Mouse (Mus musculus) kidney, embryonic 14.5 days (tissue): ENCODE measurements around the gene Naa40. TPM values are rescaled to one million over a fixed set of nuclear protein-coding genes. Genes with fewer than 3 reads are reported as not detected.

ENCODE experiments used
- ATAC-seq: fragments of 200-750 bp; cut with Nextera tagmentation; 2 replicates; pipeline ENCODE4 v1.8.0; 2017; ENCODE audit warnings: moderate number of reproducible peaks, mild to moderate bottlenecking, moderate TSS enrichment, moderate library complexity; ENCODE audit not compliant: low FRiP score, low TSS enrichment
- H3K27ac ChIP-seq: fragments of 300-500 bp; sonication (generic); 2 replicates; pipeline ENCODE4 v1.5.1; 2014; ENCODE audit warnings: low read depth, mild to moderate bottlenecking, low read length, moderate library complexity, mixed read lengths
- H3K27me3 ChIP-seq: fragments of 300-500 bp; sonication (generic); 2 replicates; pipeline ENCODE4 v1.6.1; 2014; ENCODE audit warnings: mild to moderate bottlenecking, low read length; ENCODE audit not compliant: control insufficient read depth, insufficient read depth
- H3K36me3 ChIP-seq: fragments of 300-500 bp; sonication (generic); 2 replicates; pipeline ENCODE4 v1.6.1; 2014; ENCODE audit warnings: low read length, mixed read lengths; ENCODE audit not compliant: control insufficient read depth, insufficient read depth
- H3K4me1 ChIP-seq: fragments of 300-500 bp; sonication (generic); 2 replicates; pipeline ENCODE4 v1.6.1; 2014; ENCODE audit warnings: low read length, mixed read lengths; ENCODE audit not compliant: control insufficient read depth, insufficient read depth
- H3K4me2 ChIP-seq: fragments of 300-500 bp; sonication (generic); replicated peaks from 2 replicates; pipeline ENCODE4 v1.6.1; 2014; ENCODE audit warnings: low read depth, mild to moderate bottlenecking, low read length
- H3K4me3 ChIP-seq: fragments of 300-500 bp; sonication (generic); 2 replicates; pipeline ENCODE4 v1.5.1; 2014; ENCODE audit warnings: mild to moderate bottlenecking, low read length
- H3K9ac ChIP-seq: fragments of 300-500 bp; sonication (generic); 2 replicates; pipeline ENCODE4 v1.6.1; 2014; ENCODE audit warnings: low read depth, mild to moderate bottlenecking, low read length, moderate library complexity
- H3K9me3 ChIP-seq: fragments of 300-500 bp; sonication (generic); 2 replicates; pipeline ENCODE4 v1.6.1; 2016; ENCODE audit warnings: low read length; ENCODE audit not compliant: control insufficient read depth
- WGBS: fragments of 180-500 bp; shearing (Covaris S2); extraction: QIAGEN DNeasy Blood & Tissue Kit; methylation state at CpG from one replicate; pipeline ENCODE4 v1.1.7; 2014; 5-methylcytosine and 5-hydroxymethylcytosine counted together
- polyA plus RNA-seq: library from polyadenylated mRNA; unstranded; fragments of >200 nt; fragmentation: Nextera tagmentation; extraction: Ambion mirVana; gene quantifications from 2 replicates; pipeline ENCODE4 v1.2.1, GENCODE M21; 2014

Gene Naa40
- polyA plus RNA-seq, 1 experiment from 2014 or later, result 90.7 TPM

GRCm38 (mm10) chr19:7225096-7225690 lies 15.8 kb downstream of the Naa40 start:
- Histone ChIP-seq H3K9ac (no peak overlapping the region), H3K27ac (no peak overlapping the region), H3K9me3 (no peaks in the 10 kb centered on the region), H3K27me3 (no peaks in the 10 kb centered on the region), H3K4me2 (no peak overlapping the region), H3K4me1 (no peaks in the 10 kb centered on the region), H3K36me3 (peaks cover 41% of the 10 kb centered on the region), H3K4me3 (no peak overlapping the region)
- WGBS, result 74% methylated on average over 9 of the region's 9 CpGs
- ATAC-seq, result no peak

GRCm38 (mm10) chr19:7224253-7224652 lies 16.7 kb downstream of the Naa40 start:
- no peak overlapping the region for H3K4me3 ChIP-seq
- H3K4me2 ChIP-seq, result no peak overlapping the region
- H3K9me3 ChIP-seq, result no peaks in the 10 kb centered on the region
- ATAC-seq, result no peak
- no peak overlapping the region for H3K9ac ChIP-seq
- peaks cover 32% of the 10 kb centered on the region for H3K36me3 ChIP-seq
- 87% methylated on average over 3 of the region's 3 CpGs for WGBS
- H3K4me1 ChIP-seq, result no peaks in the 10 kb centered on the region
- H3K27ac ChIP-seq, result no peak overlapping the region
- no peaks in the 10 kb centered on the region for H3K27me3 ChIP-seq

- H3K4me2 ChIP-seq, result no peak overlapping the region
- H3K27ac ChIP-seq, result no peak overlapping the region
- no peaks in the 10 kb centered on the region for H3K27me3 ChIP-seq
- no peak overlapping the region for H3K9ac ChIP-seq
- H3K9me3 ChIP-seq, result no peaks in the 10 kb centered on the region
- H3K36me3 ChIP-seq, result peaks cover 27% of the 10 kb centered on the region
- H3K4me1 ChIP-seq, result no peaks in the 10 kb centered on the region
- no peak overlapping the region for H3K4me3 ChIP-seq
- no peak for ATAC-seq
Observed at GRCm38 (mm10) chr19:7223488-7223887, 17.5 kb downstream of the Naa40 start.

GRCm38 (mm10) chr19:7222196-7222595 lies 18.8 kb downstream of the Naa40 start:
- Histone ChIP-seq H3K27me3 (no peaks in the 10 kb centered on the region), H3K27ac (no peak overlapping the region), H3K36me3 (peaks cover 15% of the 10 kb centered on the region), H3K9ac (no peak overlapping the region), H3K4me3 (no peak overlapping the region), H3K9me3 (no peaks in the 10 kb centered on the region), H3K4me1 (peaks cover 4% of the 10 kb centered on the region; the same call in 1 of the 2 replicates), H3K4me2 (no peak overlapping the region)
- 85% methylated on average over 6 of the region's 6 CpGs for WGBS
- no peak for ATAC-seq

GRCm38 (mm10) chr19:7218753-7219152 lies 22.2 kb downstream of the Naa40 start:
- H3K4me1 ChIP-seq, result peaks cover 23% of the 10 kb centered on the region
- peaks cover 17% of the 10 kb centered on the region for H3K36me3 ChIP-seq
- 97% methylated on average over 5 of the region's 5 CpGs for WGBS
- H3K4me3 ChIP-seq, result no peak overlapping the region
- no peak overlapping the region for H3K27ac ChIP-seq
- no peaks in the 10 kb centered on the region for H3K9me3 ChIP-seq
- H3K4me2 ChIP-seq, result no peak overlapping the region
- no peaks in the 10 kb centered on the region for H3K27me3 ChIP-seq
- H3K9ac ChIP-seq, result no peak overlapping the region
- ATAC-seq, result no peak

GRCm38 (mm10) chr19:7217926-7218267 lies 23.1 kb downstream of the Naa40 start:
- Histone ChIP-seq H3K4me1 (peaks cover 23% of the 10 kb centered on the region), H3K27ac (no peak overlapping the region), H3K4me3 (peak overlapping the region; percentile 89), H3K9me3 (no peaks in the 10 kb centered on the region), H3K36me3 (peaks cover 24% of the 10 kb centered on the region), H3K4me2 (peak overlapping the region; percentile 59), H3K9ac (peak overlapping the region; percentile 40), H3K27me3 (no peaks in the 10 kb centered on the region)
- ATAC-seq, result no peak; the same call in 1 of the 2 replicates
- 12% methylated on average over 6 of the region's 6 CpGs for WGBS

GRCm38 (mm10) chr19:7217162-7217925 lies 23.6 kb downstream of the Naa40 start, which contains the start of gene Cox8a:
Gene Cox8a (minus strand): TSS chr19:7217616.
- under 1% methylated on average over 50 of the region's 50 CpGs for WGBS

GRCm38 (mm10) chr19:7214484-7214883 lies 26.5 kb downstream of the Naa40 start:
- ATAC-seq, result no peak
- no peak overlapping the region for H3K4me2 ChIP-seq
- H3K9me3 ChIP-seq, result no peaks in the 10 kb centered on the region
- H3K9ac ChIP-seq, result no peak overlapping the region
- H3K36me3 ChIP-seq, result peaks cover 35% of the 10 kb centered on the region
- no peak overlapping the region for H3K27ac ChIP-seq
- H3K27me3 ChIP-seq, result no peaks in the 10 kb centered on the region
- WGBS, result 84% methylated on average over 5 of the region's 5 CpGs
- H3K4me3 ChIP-seq, result no peak overlapping the region
- H3K4me1 ChIP-seq, result peaks cover 23% of the 10 kb centered on the region

More at GRCm38 (mm10) chr19:7217162-7217925, 23.6 kb downstream of the Naa40 start, which contains the start of gene Cox8a:
- Histone ChIP-seq H3K4me3 (peak within 1 kb of the TSS; percentile 89), H3K36me3 (peaks cover 26% of the 10 kb centered on the region), H3K9me3 (no peaks in the 10 kb centered on the region), H3K4me2 (peak within 1 kb of the TSS; percentile 77), H3K9ac (peak within 1 kb of the TSS; percentile 89), H3K27ac (peak within 1 kb of the TSS; percentile 84), H3K4me1 (peaks cover 23% of the 10 kb centered on the region), H3K27me3 (no peaks in the 10 kb centered on the region)
- peak; percentile 97 for ATAC-seq

- Histone ChIP-seq H3K27ac (no peak overlapping the region), H3K4me2 (no peak overlapping the region), H3K9me3 (no peaks in the 10 kb centered on the region), H3K4me3 (no peak overlapping the region), H3K9ac (no peak overlapping the region), H3K27me3 (no peaks in the 10 kb centered on the region), H3K4me1 (peaks cover 21% of the 10 kb centered on the region), H3K36me3 (peaks cover 35% of the 10 kb centered on the region)
- no peak for ATAC-seq
- WGBS, result 94% methylated on average over 3 of the region's 3 CpGs
Observed at GRCm38 (mm10) chr19:7213010-7213409, 28.0 kb downstream of the Naa40 start.
